Comparison of ENCODE assay signal across 8 mouse cellular contexts in the genomic region with DNA sequence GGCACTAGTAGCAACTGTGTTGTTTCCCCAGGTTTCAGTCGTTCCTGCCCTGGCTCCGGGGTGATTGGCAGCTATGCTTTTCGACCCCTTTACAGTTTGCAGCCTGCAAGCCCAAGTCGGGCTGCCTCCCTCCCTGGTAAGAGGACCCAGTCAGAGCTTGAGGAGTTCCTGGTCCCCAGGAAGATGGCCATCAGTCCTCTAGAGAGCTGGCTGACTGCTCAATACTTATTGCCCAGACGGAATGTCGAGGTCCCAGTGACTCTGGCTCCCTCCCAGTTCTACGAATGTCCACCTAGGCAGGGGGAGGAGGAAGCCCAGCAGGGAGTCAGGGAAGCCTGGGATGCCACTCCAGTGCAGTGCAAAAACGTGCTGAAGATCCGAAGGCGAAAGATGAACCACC. TPM values are rescaled to one million over a fixed set of nuclear protein-coding genes. Genes with fewer than 3 reads are reported as not detected.
DNase-seq lines count a peak whose midpoint lies in the region; ATAC-seq and TF ChIP-seq lines count a peak whose summit lies in the region.

No protein-coding gene starts in this region.

- no peaks in the 10 kb centered on the region for H3K9me3 ChIP-seq in embryonic facial prominence, embryonic 13.5 days
- no peaks in the 10 kb centered on the region for H3K9me3 ChIP-seq in hindbrain, postnatal 0 days (ENCODE audit: low read length)
- H3K9me3 ChIP-seq in neural tube, embryonic 12.5 days = no peaks in the 10 kb centered on the region

- H3K4me3 ChIP-seq in left cerebral cortex, adult 2 months = peak overlapping the region; percentile 65
- peak overlapping the region; percentile 76 for H3K4me3 ChIP-seq in embryonic facial prominence, embryonic 13.5 days
- peak overlapping the region; percentile 67 for H3K4me3 ChIP-seq in hindbrain, postnatal 0 days (ENCODE audit: low read length)
- H3K4me3 ChIP-seq in neural tube, embryonic 12.5 days = peak overlapping the region; percentile 72

- 58% methylated on average over 10 of the region's 10 CpGs for WGBS in embryonic facial prominence, embryonic 13.5 days
- WGBS in hindbrain, postnatal 0 days = 54% methylated on average over 10 of the region's 10 CpGs
- WGBS in neural tube, embryonic 12.5 days = 55% methylated on average over 10 of the region's 10 CpGs

- H3K27me3 ChIP-seq in embryonic facial prominence, embryonic 13.5 days = no peaks in the 10 kb centered on the region
- no peaks in the 10 kb centered on the region for H3K27me3 ChIP-seq in hindbrain, postnatal 0 days (ENCODE audit: insufficient read depth, low read length)
- H3K27me3 ChIP-seq in neural tube, embryonic 12.5 days (replicated peaks) = no peaks in the 10 kb centered on the region

- H3K4me2 ChIP-seq in embryonic facial prominence, embryonic 13.5 days = peak overlapping the region; percentile 89
- H3K4me2 ChIP-seq in hindbrain, postnatal 0 days (ENCODE audit: low read depth, low read length) = peak overlapping the region; percentile 93
- H3K4me2 ChIP-seq in neural tube, embryonic 12.5 days (replicated peaks) = peak overlapping the region; percentile 83

- intact Hi-C loops in left cerebral cortex, adult 2 months (cut with DNase I) = no loop called here
- intact Hi-C loops in left cerebral cortex, postnatal 25 days (cut with DNase I) = no loop called here

- peaks cover 25% of the 10 kb centered on the region for H3K4me1 ChIP-seq in embryonic facial prominence, embryonic 13.5 days
- H3K4me1 ChIP-seq in hindbrain, postnatal 0 days (ENCODE audit: insufficient read depth, low read length) = peaks cover 7% of the 10 kb centered on the region
- peaks cover 19% of the 10 kb centered on the region for H3K4me1 ChIP-seq in neural tube, embryonic 12.5 days

- H3K27ac ChIP-seq in left cerebral cortex, adult 2 months = peak overlapping the region; percentile 91; the same call in 1 of the 2 replicates
- H3K27ac ChIP-seq in embryonic facial prominence, embryonic 13.5 days = peak overlapping the region; percentile 87
- H3K27ac ChIP-seq in hindbrain, postnatal 0 days = peak overlapping the region; percentile 75; the same call in 1 of the 2 replicates
- H3K27ac ChIP-seq in neural tube, embryonic 12.5 days = no peak overlapping the region

- no peak for TF ChIP-seq CTCF in left cerebral cortex, adult 2 months (IDR thresholded peaks at IDR 0.05)
- no peak for TF ChIP-seq CTCF in hindbrain, postnatal 0 days (IDR thresholded peaks at IDR 0.05; ENCODE audit: low read depth)

- ATAC-seq in embryonic facial prominence, embryonic 13.5 days (ENCODE audit: insufficient number of reproducible peaks, insufficient read depth, low FRiP score, low TSS enrichment, low read depth) = no peak
- no peak for ATAC-seq in hindbrain, postnatal 0 days
- ATAC-seq in neural tube, embryonic 12.5 days (ENCODE audit: low FRiP score, low read depth) = no peak

- DNase-seq in left cerebral cortex, adult 2 months (ENCODE audit: extremely low spot score in 1 of 2, low spot score in 2 of 2) = no peak
- no peak for DNase-seq in left cerebral cortex, postnatal 25 days (ENCODE audit: low spot score in 2 of 2)
- no peak for DNase-seq in hindbrain, postnatal 0 days (ENCODE audit: low spot score)
- DNase-seq in right cerebral cortex, postnatal 4 days = no peak
- no peak for DNase-seq in urinary bladder, adult 2 months (ENCODE audit: low spot score)
- DNase-seq in retina, embryonic 14.5 days (ENCODE audit: low spot score) = no peak

- peaks cover 17% of the 10 kb centered on the region for H3K36me3 ChIP-seq in embryonic facial prominence, embryonic 13.5 days
- peaks cover 8% of the 10 kb centered on the region; the same call in 1 of the 2 replicates for H3K36me3 ChIP-seq in hindbrain, postnatal 0 days (ENCODE audit: insufficient read depth, low read length)
- H3K36me3 ChIP-seq in neural tube, embryonic 12.5 days = peaks cover 18% of the 10 kb centered on the region

- peak overlapping the region; percentile 85 for H3K9ac ChIP-seq in embryonic facial prominence, embryonic 13.5 days
- peak overlapping the region; percentile 79 for H3K9ac ChIP-seq in hindbrain, postnatal 0 days (replicated peaks; ENCODE audit: low read length)
- peak overlapping the region; percentile 83 for H3K9ac ChIP-seq in neural tube, embryonic 12.5 days

RNA-seq across cellular contexts. Expression of a gene that starts 1.2 kb away (rescaled TPM):
- total RNA-seq in left cerebral cortex, adult 2 months (2021) = 100 to 1,000 TPM in 1 of 2 experiments, 10 to 100 TPM in 1; 98.5 to 101 TPM
- 100 to 1,000 TPM in 1 of 2 experiments, 10 to 100 TPM in 1; 99.6 to 104 TPM for total RNA-seq in left cerebral cortex, postnatal 25 days (2021)
- 131 and 150 TPM in 2 replicates for polyA plus RNA-seq in embryonic facial prominence, embryonic 13.5 days (2015; fragmentation: Nextera tagmentation; extraction: Ambion mirVana)
- total RNA-seq in hindbrain, postnatal 0 days (2014; rRNA removed) = 110 and 143 TPM in 2 replicates
- polyA plus RNA-seq in hindbrain, postnatal 0 days (2015; fragmentation: Nextera tagmentation; extraction: Ambion mirVana) = 162 and 175 TPM in 2 replicates
- polyA plus RNA-seq in neural tube, embryonic 12.5 days (2016; fragmentation: Nextera tagmentation; extraction: Ambion mirVana) = 142 and 144 TPM in 2 replicates
- polyA plus RNA-seq in urinary bladder, adult 2 months (2012; rRNA removed) = 110 and 122 TPM in 2 replicates

RNA-seq across cellular contexts. Expression of a gene that starts 7.2 kb away (rescaled TPM):
- 1 to 10 TPM; 5.9 to 8.0 TPM for total RNA-seq in left cerebral cortex, adult 2 months (2021)
- 1 to 10 TPM; 7.0 to 8.4 TPM for total RNA-seq in left cerebral cortex, postnatal 25 days (2021)
- 69.6 and 71.8 TPM in 2 replicates for polyA plus RNA-seq in embryonic facial prominence, embryonic 13.5 days (2015; fragmentation: Nextera tagmentation; extraction: Ambion mirVana)
- 45.8 and 58.9 TPM in 2 replicates for total RNA-seq in hindbrain, postnatal 0 days (2014; rRNA removed)
- 39.4 and 41.6 TPM in 2 replicates for polyA plus RNA-seq in hindbrain, postnatal 0 days (2015; fragmentation: Nextera tagmentation; extraction: Ambion mirVana)
- polyA plus RNA-seq in neural tube, embryonic 12.5 days (2016; fragmentation: Nextera tagmentation; extraction: Ambion mirVana) = 26.7 and 27.1 TPM in 2 replicates
- polyA plus RNA-seq in urinary bladder, adult 2 months (2012; rRNA removed) = 377 and 402 TPM in 2 replicates

RNA-seq across cellular contexts. Expression of a gene that starts 14.9 kb away (rescaled TPM):
- total RNA-seq in left cerebral cortex, adult 2 months (2021) = 10 to 100 TPM; 94.0 to 96.3 TPM
- total RNA-seq in left cerebral cortex, postnatal 25 days (2021) = 10 to 100 TPM; 87.9 to 88.0 TPM
- 4.0 and 5.4 TPM in 2 replicates for polyA plus RNA-seq in embryonic facial prominence, embryonic 13.5 days (2015; fragmentation: Nextera tagmentation; extraction: Ambion mirVana)
- 141 and 166 TPM in 2 replicates for total RNA-seq in hindbrain, postnatal 0 days (2014; rRNA removed)
- polyA plus RNA-seq in hindbrain, postnatal 0 days (2015; fragmentation: Nextera tagmentation; extraction: Ambion mirVana) = 16.0 and 16.4 TPM in 2 replicates
- polyA plus RNA-seq in neural tube, embryonic 12.5 days (2016; fragmentation: Nextera tagmentation; extraction: Ambion mirVana) = 26.2 and 32.1 TPM in 2 replicates
- 58.9 and 76.5 TPM in 2 replicates for polyA plus RNA-seq in urinary bladder, adult 2 months (2012; rRNA removed)

RNA-seq across cellular contexts. Expression of a gene that starts 20.0 kb away (rescaled TPM):
- total RNA-seq in left cerebral cortex, adult 2 months (2021) = 10 to 100 TPM; 74.8 to 83.4 TPM
- 10 to 100 TPM; 65.7 to 78.1 TPM for total RNA-seq in left cerebral cortex, postnatal 25 days (2021)
- polyA plus RNA-seq in embryonic facial prominence, embryonic 13.5 days (2015; fragmentation: Nextera tagmentation; extraction: Ambion mirVana) = 217 and 248 TPM in 2 replicates
- total RNA-seq in hindbrain, postnatal 0 days (2014; rRNA removed) = 57.6 and 80.2 TPM in 2 replicates
- polyA plus RNA-seq in hindbrain, postnatal 0 days (2015; fragmentation: Nextera tagmentation; extraction: Ambion mirVana) = 82.6 and 90.6 TPM in 2 replicates
- polyA plus RNA-seq in neural tube, embryonic 12.5 days (2016; fragmentation: Nextera tagmentation; extraction: Ambion mirVana) = 203 and 204 TPM in 2 replicates
- polyA plus RNA-seq in urinary bladder, adult 2 months (2012; rRNA removed) = 161 and 233 TPM in 2 replicates

RNA-seq across cellular contexts. Expression of a gene that starts 29.6 kb away (rescaled TPM):
- 10 to 100 TPM; 82.7 to 84.8 TPM for total RNA-seq in left cerebral cortex, adult 2 months (2021)
- 10 to 100 TPM; 93.9 to 97.9 TPM for total RNA-seq in left cerebral cortex, postnatal 25 days (2021)
- 195 and 229 TPM in 2 replicates for polyA plus RNA-seq in embryonic facial prominence, embryonic 13.5 days (2015; fragmentation: Nextera tagmentation; extraction: Ambion mirVana)
- total RNA-seq in hindbrain, postnatal 0 days (2014; rRNA removed) = 75.4 and 87.5 TPM in 2 replicates
- 303 and 310 TPM in 2 replicates for polyA plus RNA-seq in hindbrain, postnatal 0 days (2015; fragmentation: Nextera tagmentation; extraction: Ambion mirVana)
- polyA plus RNA-seq in neural tube, embryonic 12.5 days (2016; fragmentation: Nextera tagmentation; extraction: Ambion mirVana) = 226 and 242 TPM in 2 replicates
- polyA plus RNA-seq in urinary bladder, adult 2 months (2012; rRNA removed) = 78.0 and 96.4 TPM in 2 replicates
